In genomic region chr16:8409197-8409596, GRCm38 (mm10) we compare ENCODE assay signal across 8 mouse cellular contexts. TPM values are rescaled to one million over a fixed set of nuclear protein-coding genes. Genes with fewer than 3 reads are reported as not detected.
DNase-seq lines count a peak whose midpoint lies in the region; ATAC-seq lines count a peak whose summit lies in the region.

No protein-coding gene starts in this region.

- ATAC-seq in megakaryocyte-erythroid progenitor cell, adult 5-6 weeks (replicated peaks; ENCODE audit: low FRiP score, low TSS enrichment, poor library complexity, severe bottlenecking), result peak; percentile 76

- peak; percentile 59 for DNase-seq in cerebellum, postnatal 10 days
- no peak for DNase-seq in cerebellum, postnatal 4 days (ENCODE audit: low spot score in 2 of 2)
- DNase-seq in thymus, postnatal 14 days, result peak; percentile 22
- DNase-seq in thymus, postnatal 36 days, result no peak
- no peak for DNase-seq in adrenal gland, postnatal 25 days
- DNase-seq in urinary bladder, adult 18-20 months (ENCODE audit: low spot score in 2 of 2), result no peak
- DNase-seq in frontal cortex, postnatal 14 days (ENCODE audit: low spot score in 2 of 2), result no peak

RNA-seq across cellular contexts. Expression of gene Tmem114, which starts 15.7 kb away (rescaled TPM):
- total RNA-seq in megakaryocyte-erythroid progenitor cell, adult 5-6 weeks (2014; fragmentation: Nextera tagmentation), result not detected in 2 replicates
- not detected in 2 replicates for total RNA-seq in megakaryocyte-erythroid progenitor cell, adult 5-6 weeks (2017)
- not detected in 2 replicates for total RNA-seq in adrenal gland, postnatal 25 days (2021)

Comparison
In these comparisons a context has a peak if more than half of its experiments do, and no peak if none do; other contexts are left out.
1. DNase-seq: peak in cerebellum, postnatal 10 days (2 of 2) and thymus, postnatal 14 days (single experiment); none in cerebellum, postnatal 4 days (0 of 2), thymus, postnatal 36 days (0 of 2), adrenal gland, postnatal 25 days (single experiment), urinary bladder, adult 18-20 months (0 of 2) and frontal cortex, postnatal 14 days (0 of 2).